In genomic region chr8:114839998-114840397, GRCm38 (mm10) we compare ENCODE assay signal across 24 mouse cellular contexts.
DNase-seq lines count a peak whose midpoint lies in the region; ATAC-seq and TF ChIP-seq lines count a peak whose summit lies in the region.
"Had no signal": no experiment of that assay in that cellular context is flagged by ENCODE, and none has a peak within 500 bp of the region (broad histone marks: within the 10 kb centered on the region; RNA-seq: fewer than 3 reads in every experiment).

No protein-coding gene starts in this region.

- no peak overlapping the region for H3K4me2 ChIP-seq in intestine, postnatal 0 days (replicated peaks; ENCODE audit: low read depth)
- H3K4me2 ChIP-seq in intestine, embryonic 15.5 days (replicated peaks) = no peak overlapping the region
- H3K4me2 ChIP-seq in hindbrain, embryonic 13.5 days = no peak overlapping the region
- H3K4me2 ChIP-seq: embryonic facial prominence, embryonic 15.5 days; forebrain, embryonic 12.5 days; heart, embryonic 11.5 days; lung, embryonic 15.5 days had no signal

- no peaks in the 10 kb centered on the region for H3K36me3 ChIP-seq in intestine, postnatal 0 days (ENCODE audit: control insufficient read depth, insufficient read depth)
- no peaks in the 10 kb centered on the region for H3K36me3 ChIP-seq in intestine, embryonic 15.5 days
- H3K36me3 ChIP-seq in thymus, adult 2 months (ENCODE audit: control insufficient read depth, insufficient read depth, low read length) = no peaks in the 10 kb centered on the region
- no peaks in the 10 kb centered on the region for H3K36me3 ChIP-seq in hindbrain, embryonic 13.5 days
- H3K36me3 ChIP-seq: embryonic facial prominence, embryonic 10.5 days; embryonic facial prominence, embryonic 15.5 days; forebrain, embryonic 12.5 days; lung, embryonic 15.5 days had no signal

- no peak for TF ChIP-seq CTCF in intestine, postnatal 0 days (IDR thresholded peaks at IDR 0.05; ENCODE audit: low read depth)
- no peak for TF ChIP-seq CTCF in thymus, adult 2 months (IDR thresholded peaks at IDR 0.05; ENCODE audit: borderline replicate concordance, control insufficient read depth, extremely low read depth, insufficient read depth, low read length, poor library complexity)

- no peaks in the 10 kb centered on the region for H3K4me1 ChIP-seq in intestine, postnatal 0 days (replicated peaks; ENCODE audit: control insufficient read depth, insufficient read depth, low read length)
- H3K4me1 ChIP-seq in intestine, embryonic 15.5 days (replicated peaks) = no peaks in the 10 kb centered on the region
- H3K4me1 ChIP-seq in thymus, adult 2 months (replicated peaks; ENCODE audit: control insufficient read depth, insufficient read depth, low read length) = peaks cover 17% of the 10 kb centered on the region
- H3K4me1 ChIP-seq in hindbrain, embryonic 13.5 days (replicated peaks) = peaks cover 12% of the 10 kb centered on the region
- H3K4me1 ChIP-seq: embryonic facial prominence, embryonic 15.5 days; lung, embryonic 15.5 days; megakaryocyte, embryonic 14.5 days had no signal

- no peak overlapping the region for H3K4me3 ChIP-seq in intestine, postnatal 0 days (ENCODE audit: low read depth, low read length)
- no peak overlapping the region for H3K4me3 ChIP-seq in intestine, embryonic 15.5 days (replicated peaks)
- H3K4me3 ChIP-seq in thymus, adult 2 months (ENCODE audit: control insufficient read depth, insufficient read depth, low read length) = no peak overlapping the region
- no peak overlapping the region for H3K4me3 ChIP-seq in hindbrain, embryonic 13.5 days
- H3K4me3 ChIP-seq: embryonic facial prominence, embryonic 10.5 days; embryonic facial prominence, embryonic 15.5 days; forebrain, embryonic 12.5 days; lung, embryonic 15.5 days; megakaryocyte, embryonic 14.5 days had no signal

- no peak overlapping the region for H3K9ac ChIP-seq in intestine, postnatal 0 days (ENCODE audit: low read depth, low read length)
- H3K9ac ChIP-seq in intestine, embryonic 15.5 days = no peak overlapping the region
- H3K9ac ChIP-seq in hindbrain, embryonic 13.5 days = no peak overlapping the region
- H3K9ac ChIP-seq: embryonic facial prominence, embryonic 15.5 days; forebrain, embryonic 12.5 days; lung, embryonic 15.5 days had no signal

- no peak for TF ChIP-seq POLR2A in thymus, adult 2 months (IDR thresholded peaks at IDR 0.05; ENCODE audit: control insufficient read depth, extremely low read depth, insufficient read depth, low read length, poor library complexity)

- peak; percentile 16; the same call in 1 of the 2 replicates for ATAC-seq in intestine, postnatal 0 days
- no peak for ATAC-seq in intestine, embryonic 15.5 days
- ATAC-seq in megakaryocyte, adult 5-6 weeks (ENCODE audit: poor library complexity, severe bottlenecking) = 0 out of 2 replicates have a peak, but pooled peaks have one; percentile 20
- ATAC-seq in hindbrain, embryonic 13.5 days (ENCODE audit: low FRiP score) = no peak

- no peaks in the 10 kb centered on the region for H3K27me3 ChIP-seq in intestine, postnatal 0 days (replicated peaks; ENCODE audit: control insufficient read depth, insufficient read depth, low read length)
- H3K27me3 ChIP-seq in intestine, embryonic 15.5 days (replicated peaks) = no peaks in the 10 kb centered on the region
- H3K27me3 ChIP-seq in thymus, adult 2 months (ENCODE audit: control insufficient read depth, insufficient read depth, low read length) = no peaks in the 10 kb centered on the region
- H3K27me3 ChIP-seq in hindbrain, embryonic 13.5 days = no peaks in the 10 kb centered on the region
- H3K27me3 ChIP-seq: embryonic facial prominence, embryonic 15.5 days; forebrain, embryonic 12.5 days; lung, embryonic 15.5 days; megakaryocyte, embryonic 14.5 days had no signal

- 89% methylated on average over 10 of the region's 10 CpGs for WGBS in intestine, postnatal 0 days
- WGBS in intestine, embryonic 15.5 days = 90% methylated on average over 10 of the region's 10 CpGs
- 8% methylated on average over 10 of the region's 10 CpGs for WGBS in thymus, adult 2 months
- WGBS in hindbrain, embryonic 13.5 days = 93% methylated on average over 10 of the region's 10 CpGs

- peak; percentile 55 for DNase-seq in thymus, adult 2 months
- DNase-seq in thymus, postnatal 36 days = peak; percentile 51 to 72
- DNase-seq in urinary bladder, adult 18-20 months (ENCODE audit: low spot score in 2 of 2) = no peak
- DNase-seq in adrenal gland, postnatal 14 days = no peak
- DNase-seq: adrenal gland, postnatal 36 days; cerebellum, adult 18-20 months; cerebellum, postnatal 10 days; gastrocnemius, postnatal 14 days; heart, adult 18-20 months; heart, postnatal 10 days; kidney, adult 11 months; kidney, postnatal 14 days; liver; midbrain, embryonic 14.5 days had no signal

- H3K9me3 ChIP-seq in intestine, postnatal 0 days (ENCODE audit: control insufficient read depth) = no peaks in the 10 kb centered on the region
- no peaks in the 10 kb centered on the region for H3K9me3 ChIP-seq in intestine, embryonic 15.5 days
- H3K9me3 ChIP-seq in hindbrain, embryonic 13.5 days = no peaks in the 10 kb centered on the region
- H3K9me3 ChIP-seq: embryonic facial prominence, embryonic 10.5 days; embryonic facial prominence, embryonic 15.5 days; forebrain, embryonic 12.5 days; lung, embryonic 15.5 days had no signal

- no peak overlapping the region for H3K27ac ChIP-seq in intestine, postnatal 0 days (ENCODE audit: low read depth, low read length)
- H3K27ac ChIP-seq in intestine, embryonic 15.5 days = no peak overlapping the region
- no peak overlapping the region for H3K27ac ChIP-seq in thymus, adult 2 months (ENCODE audit: control insufficient read depth, insufficient read depth, low read length)
- no peak overlapping the region for H3K27ac ChIP-seq in hindbrain, embryonic 13.5 days
- H3K27ac ChIP-seq: embryonic facial prominence, embryonic 10.5 days; embryonic facial prominence, embryonic 15.5 days; forebrain, embryonic 12.5 days; lung, embryonic 15.5 days had no signal

Comparison
In these comparisons a context has a peak if more than half of its experiments do, and no peak if none do; other contexts are left out.
1. ATAC-seq: peak in intestine, postnatal 0 days (single experiment) and megakaryocyte, adult 5-6 weeks (single experiment); none in intestine, embryonic 15.5 days (single experiment) and hindbrain, embryonic 13.5 days (single experiment).
2. DNase-seq: peak in thymus, adult 2 months (single experiment) and thymus, postnatal 36 days (2 of 2); none in urinary bladder, adult 18-20 months (0 of 2) and adrenal gland, postnatal 14 days (single experiment).